Mouse (Mus musculus): ENCODE results near the gene Wdr63.

DNA sequence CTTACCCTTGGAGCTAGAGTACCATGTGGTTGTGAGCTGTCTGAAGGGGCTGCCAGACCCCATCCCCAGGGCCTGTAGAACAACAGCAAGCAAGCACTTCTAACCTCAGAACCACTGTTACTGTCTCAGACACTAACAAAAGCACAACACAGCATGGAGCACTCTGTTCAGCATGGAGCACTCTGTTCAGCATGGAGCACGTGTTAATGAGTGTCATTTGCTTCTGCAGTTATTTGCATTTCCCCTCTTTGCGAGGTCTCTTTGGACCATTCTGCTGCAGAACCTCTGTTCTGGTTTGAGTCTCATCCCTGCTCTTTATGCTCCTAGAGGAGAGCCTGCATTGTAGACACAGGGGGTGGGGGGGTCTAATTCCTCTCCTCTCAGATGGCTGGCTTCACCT lies 45.0 kb upstream of the Wdr63 start:
- TF ChIP-seq CTCF (IDR thresholded peaks at IDR 0.05) (no peak), POLR2A (IDR thresholded peaks at IDR 0.05; ENCODE audit: insufficient read depth, low read depth, low read length) (no peak), EP300 (IDR thresholded peaks at IDR 0.05; ENCODE audit: insufficient read depth, low read depth, low read length) (no peak)

Measured in heart, adult 2 months (tissue).